Mouse (Mus musculus) CH12.LX (cell line): ENCODE measurements around the gene Gm10972. TPM values are rescaled to one million over a fixed set of nuclear protein-coding genes. Genes with fewer than 3 reads are reported as not detected.

Experiments used
- DNase-seq: peaks from one replicate; pipeline ENCODE4 v3.0.0-alpha.2; 2013; ENCODE audit errors: extremely low read depth
- H3K27ac ChIP-seq: 2 replicates; pipeline ENCODE4 v1.5.1; 2012; ENCODE audit warnings: low read depth, mild to moderate bottlenecking, control low read depth, moderate library complexity; ENCODE audit not compliant: insufficient read depth
- H3K27me3 ChIP-seq: replicated peaks from 2 replicates; pipeline ENCODE3; 2012; ENCODE audit warnings: inconsistent platforms
- H3K36me3 ChIP-seq, 2 experiments: replicated peaks in 1 of 2; 2 replicates each; pipeline versions ENCODE3 to v1.6.1; 2012; ENCODE audit warnings: inconsistent platforms in 1 of 2, low read length in 1 of 2, mild to moderate bottlenecking in 1 of 2, mixed read lengths in 1 of 2, moderate library complexity in 1 of 2; ENCODE audit not compliant: control insufficient read depth in 1 of 2, insufficient read depth in 1 of 2
- H3K4me1 ChIP-seq, 2 experiments: 2 replicates each; pipeline ENCODE4 v1.6.1; 2012; ENCODE audit warnings: inconsistent platforms in 1 of 2, moderate library complexity in 1 of 2; ENCODE audit not compliant: insufficient read depth in 2 of 2, control insufficient read depth in 1 of 2
- H3K4me2 ChIP-seq: 2 replicates; pipeline ENCODE4 v1.6.1; 2012; ENCODE audit warnings: low read depth, mild to moderate bottlenecking, control low read depth; ENCODE audit not compliant: poor library complexity, insufficient read depth, severe bottlenecking
- H3K4me3 ChIP-seq, 3 experiments: fragments of 150-350 bp in 1 of 3; sonication (generic) in 1 of 3; replicated peaks in 1 of 3; 2 replicates each; pipeline versions ENCODE3 to v1.5.1; 2011 to 2012; ENCODE audit warnings: low read depth in 2 of 3, low read length in 2 of 3, mild to moderate bottlenecking in 2 of 3, moderate library complexity in 2 of 3, control low read depth in 1 of 3, improper control_type of control experiment in 1 of 3, inconsistent platforms in 1 of 3, mixed read lengths in 1 of 3; ENCODE audit not compliant: poor library complexity in 1 of 3
- H3K79me2 ChIP-seq: replicated peaks from 2 replicates; pipeline ENCODE4 v1.6.1; 2012; ENCODE audit warnings: mild to moderate bottlenecking, moderate library complexity; ENCODE audit not compliant: control insufficient read depth, poor library complexity, insufficient read depth, severe bottlenecking; ENCODE audit errors: extremely low read depth
- H3K9ac ChIP-seq: 2 replicates; pipeline ENCODE4 v1.6.1; 2012; ENCODE audit warnings: low read depth, mild to moderate bottlenecking, control low read depth, moderate library complexity; ENCODE audit not compliant: insufficient read depth
- H3K9me3 ChIP-seq: replicated peaks from 2 replicates; pipeline ENCODE3; 2012; ENCODE audit warnings: low read length, inconsistent platforms, mixed read lengths
- BHLHE40 ChIP-seq: IDR thresholded peaks from 2 replicates; pipeline ENCODE4 v1.6.1; 2011; ENCODE audit warnings: mild to moderate bottlenecking, low read depth, low read length, improper control_type of control experiment
- CHD1 ChIP-seq: IDR thresholded peaks from 2 replicates; pipeline ENCODE4 v1.6.1; 2012; ENCODE audit warnings: low read depth, low read length, improper control_type of control experiment, inconsistent platforms
- ELF1 ChIP-seq: IDR thresholded peaks from 2 replicates; pipeline ENCODE4 v1.6.1; 2014; ENCODE audit warnings: low read depth, mild to moderate bottlenecking, inconsistent platforms, low read length, improper control_type of control experiment
- EP300 ChIP-seq: IDR thresholded peaks from 2 replicates; pipeline ENCODE4 v1.6.1; 2011; ENCODE audit warnings: low read length, improper control_type of control experiment
- ETS1 ChIP-seq: conservative IDR thresholded peaks from 2 replicates; pipeline ENCODE4 v1.6.1; 2012; ENCODE audit warnings: low read depth, mild to moderate bottlenecking, inconsistent platforms, low read length, improper control_type of control experiment, moderate library complexity
- JUND ChIP-seq: conservative IDR thresholded peaks from 2 replicates; pipeline ENCODE4 v1.6.1; 2011; ENCODE audit warnings: low read depth, low read length, improper control_type of control experiment
- KAT2A ChIP-seq: IDR thresholded peaks from 2 replicates; pipeline ENCODE4 v1.6.1; 2012; ENCODE audit warnings: low read length, improper control_type of control experiment, inconsistent platforms; ENCODE audit not compliant: insufficient replicate concordance
- MAX ChIP-seq: IDR thresholded peaks from 2 replicates; pipeline ENCODE4 v1.6.1; 2011; ENCODE audit warnings: low read length, improper control_type of control experiment
- NRF1 ChIP-seq: IDR thresholded peaks from 2 replicates; pipeline ENCODE4 v1.6.1; 2014; ENCODE audit warnings: low read depth, mild to moderate bottlenecking, inconsistent platforms, low read length, improper control_type of control experiment, moderate library complexity
- PAX5 ChIP-seq: IDR thresholded peaks from 2 replicates; pipeline ENCODE4 v1.6.1; 2012; ENCODE audit warnings: low read length, inconsistent platforms, mixed read lengths
- POLR2A ChIP-seq: IDR thresholded peaks from 2 replicates; pipeline ENCODE4 v1.6.1; 2011; ENCODE audit warnings: low read depth, mild to moderate bottlenecking, improper control_type of control experiment, low read length
- POLR2AphosphoS2 ChIP-seq: IDR thresholded peaks from 2 replicates; pipeline ENCODE4 v1.6.1; 2011; ENCODE audit warnings: low read depth, low read length, improper control_type of control experiment
- SIN3A ChIP-seq: IDR thresholded peaks from 2 replicates; pipeline ENCODE4 v1.6.1; 2012; ENCODE audit warnings: low read length, improper control_type of control experiment, inconsistent platforms
- UBTF ChIP-seq: IDR thresholded peaks from 2 replicates; pipeline ENCODE4 v1.6.1; 2012; ENCODE audit warnings: low read depth, mild to moderate bottlenecking, inconsistent platforms, low read length, improper control_type of control experiment, moderate library complexity
- USF1 ChIP-seq: IDR thresholded peaks from 2 replicates; pipeline ENCODE4 v1.6.1; 2014; ENCODE audit warnings: low read depth, mild to moderate bottlenecking, inconsistent platforms, low read length, improper control_type of control experiment
- USF2 ChIP-seq: conservative IDR thresholded peaks from 2 replicates; pipeline ENCODE4 v1.6.1; 2011; ENCODE audit warnings: low read depth, low read length, improper control_type of control experiment
- ZC3H11A ChIP-seq: IDR thresholded peaks from 2 replicates; pipeline ENCODE4 v1.6.1; 2012; ENCODE audit warnings: low read depth, mild to moderate bottlenecking, inconsistent platforms, low read length, improper control_type of control experiment
- dilution Hi-C: fragments of 300-500 bp; cut with MboI; formaldehyde crosslinking; loops from 2 replicates; pipeline ENCODE4 v1.14.3; 2020; ENCODE audit warnings: low sequenced_read_pairs; ENCODE audit not compliant: extremely low pct_unique_long_range_greater_than_20kb, extremely low pct_ligation_motif_present
- in situ Hi-C: fragments of 300-500 bp; cut with MboI; formaldehyde crosslinking; loops from 3 replicates; pipeline ENCODE4 v1.14.3; 2019; ENCODE audit warnings: low sequenced_read_pairs, low pct_ligation_motif_present, low pct_unique_long_range_greater_than_20kb, mixed read lengths
- polyA plus RNA-seq: library from polyadenylated mRNA; unstranded; fragments of >175 nt; gene quantifications from 2 replicates; pipeline ENCODE4 v1.2.1, GENCODE M21; 2012; ENCODE audit warnings: low read depth; ENCODE audit not compliant: insufficient read length
- total RNA-seq, 2 experiments: library from RNA; depleted of rRNA; stranded (reverse); fragments of 300-350 nt in 1 of 2; fragments of >200 nt in 1 of 2; gene quantifications; 2 replicates each; pipeline ENCODE4 v1.2.3; 2012 to 2014

Gm10972 gene
- total and polyA plus RNA-seq, 3 experiments: not detected

GRCm38 (mm10) chr3:94624281-94624680 is 18.6 kb upstream of the Gm10972 start:
- Histone ChIP-seq H3K27ac (no peak overlapping the region), H3K4me2 (no peak overlapping the region), H3K4me1 (peaks cover 4 to 32% of the 10 kb centered on the region in 2 experiments), H3K9me3 (no peaks in the 10 kb centered on the region), H3K36me3 (peaks cover 0 to 24% of the 10 kb centered on the region in 2 experiments), H3K27me3 (no peaks in the 10 kb centered on the region), H3K4me3 (no peak overlapping the region), H3K79me2 (no peaks in the 10 kb centered on the region), H3K9ac (no peak overlapping the region)
- in situ Hi-C loops: loop anchor here (25.0 kb wide), 1 partner anchor 162 kb away; no protein-coding TSS in a partner anchor
- no peak for DNase-seq
- TF ChIP-seq CHD1 (no peak), KAT2A (no peak), NRF1 (no peak), BHLHE40 (no peak), JUND (no peak), EP300 (no peak), UBTF (no peak), POLR2A (no peak), USF2 (no peak), POLR2AphosphoS2 (no peak), PAX5 (no peak), SIN3A (no peak), ELF1 (no peak), USF1 (no peak)
- dilution Hi-C loops: no loop called here

- Histone ChIP-seq H3K36me3 (peaks cover 0 to 14% of the 10 kb centered on the region in 2 experiments), H3K9me3 (no peaks in the 10 kb centered on the region), H3K79me2 (no peaks in the 10 kb centered on the region), H3K4me2 (no peak overlapping the region), H3K27ac (no peak overlapping the region), H3K9ac (no peak overlapping the region), H3K27me3 (no peaks in the 10 kb centered on the region)
- no peak for DNase-seq
- TF ChIP-seq PAX5: no peak
- TF ChIP-seq MAX: no peak
- no peak for TF ChIP-seq ZC3H11A
- TF ChIP-seq ETS1: no peak
- TF ChIP-seq, all 38 proteins: peak for 0
- no peak overlapping the region for H3K4me3 ChIP-seq
- in situ Hi-C loops (no loop called here), dilution Hi-C loops (no loop called here)
- no peaks in the 10 kb centered on the region for H3K4me1 ChIP-seq
Measured at GRCm38 (mm10) chr3:94628712-94629111, 14.2 kb upstream of the Gm10972 start.
